Mouse (Mus musculus) left cerebral cortex, adult 9 months (tissue): ENCODE measurements at regions not wholly inside any gene's neighbourhood (a gene's known extent, or its start where the extent isn't known, plus 50 kb on each side); places are given as distances from the start of the nearest gene placed in this dataset.
A peak's percentile ranks its signal among the peaks of the same experiment; 100 is the strongest.

Source experiments
- DNase-seq, 2 experiments: peaks; one replicate each; pipeline ENCODE4 v3.0.0; 2022; ENCODE audit warnings: low spot score in 2 of 2

- DNase-seq: no peak
These were observed 53.1 kb upstream of the Glis3 start for GRCm38 (mm10) chr19:28732998-28733397.

DNA sequence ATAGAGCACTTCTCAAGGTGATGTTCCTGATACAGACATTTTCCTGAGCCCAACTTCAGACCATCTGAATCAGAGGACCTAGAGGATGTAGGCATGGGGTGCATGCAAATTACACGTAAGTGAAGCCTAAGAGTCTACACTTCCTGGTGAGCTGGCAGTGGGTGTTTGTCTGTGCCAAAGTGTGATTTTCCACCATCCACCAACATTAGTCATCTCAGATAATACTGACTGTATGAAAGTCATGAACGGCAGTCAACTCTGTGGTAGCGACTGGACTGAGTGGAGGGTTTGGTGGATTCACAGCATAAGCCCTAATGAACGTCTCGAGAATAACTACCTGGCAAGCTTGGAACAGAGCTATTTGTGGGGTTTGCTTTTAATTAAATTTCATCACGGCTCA is 53.9 kb upstream of the Glis3 start:
- DNase-seq: no peak

DNA sequence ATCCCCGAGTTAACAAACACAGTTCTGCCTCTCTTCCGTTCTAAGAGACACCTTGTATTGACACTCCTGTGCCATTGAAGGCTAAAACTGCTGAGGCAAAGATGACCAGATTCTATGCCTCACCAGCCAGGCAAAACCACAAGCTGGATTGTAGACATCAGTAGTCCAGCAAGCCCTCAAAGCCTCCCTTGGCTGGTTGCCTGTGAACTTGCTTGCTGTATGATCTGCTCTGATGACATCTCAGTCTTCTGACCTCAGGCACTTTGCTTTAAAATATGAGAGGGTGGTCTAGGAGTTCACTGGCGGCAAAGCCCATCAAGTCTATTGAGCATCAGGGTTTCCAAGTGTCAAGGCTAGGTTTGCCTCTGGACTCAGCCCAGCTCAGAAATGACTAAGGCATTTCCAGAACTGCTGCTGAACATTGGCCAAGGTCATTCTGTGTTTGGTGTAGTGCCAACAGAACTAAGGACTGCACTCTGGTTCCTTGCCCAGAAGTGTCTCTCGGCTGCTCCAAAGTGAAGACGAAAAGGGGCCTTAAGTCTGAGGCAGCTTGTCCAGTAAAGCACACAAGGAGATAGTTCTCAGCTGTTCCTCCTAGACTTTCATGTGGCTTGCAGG is 63.4 kb upstream of the Glis3 start:
- DNase-seq: peak in 1 of 2 experiments; percentile 16

DNA sequence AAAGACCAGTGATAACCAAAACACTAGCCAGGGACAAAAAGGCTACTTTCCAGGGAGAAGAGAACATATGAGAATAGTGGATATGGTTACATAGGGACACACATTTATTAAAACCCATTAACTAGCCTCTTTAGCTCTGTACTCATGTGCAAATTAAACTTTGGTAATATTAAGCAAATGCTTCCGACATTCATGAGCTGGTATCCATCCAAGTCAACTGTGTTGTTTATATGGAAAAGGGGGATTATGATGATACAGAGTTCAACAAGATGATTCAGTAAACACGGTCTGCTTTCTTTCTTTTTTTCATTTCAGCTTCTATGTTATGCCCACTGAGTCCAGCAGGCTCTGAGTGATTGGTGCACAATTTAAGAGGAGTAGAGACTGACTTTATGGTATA is 65.2 kb upstream of the Glis3 start:
- no peak for DNase-seq

DNA sequence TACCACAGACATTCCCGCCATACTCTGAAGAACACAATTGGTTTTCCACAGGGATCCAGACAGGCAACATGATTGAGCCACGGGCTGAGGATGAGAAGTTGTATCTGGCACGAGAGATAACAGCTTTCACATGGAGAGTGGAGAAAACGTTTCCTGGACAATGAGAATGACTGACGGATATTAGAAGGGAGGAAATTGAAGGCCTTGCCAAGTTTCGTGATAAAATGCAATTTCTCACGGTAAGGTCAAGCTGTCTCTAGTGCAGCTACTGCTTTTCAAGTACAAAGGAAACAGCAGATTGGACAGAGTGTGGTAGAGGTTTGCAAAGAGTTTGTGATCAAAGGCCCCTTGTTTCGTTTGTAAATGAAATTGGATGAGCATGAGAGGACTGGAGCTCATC is 65.7 kb upstream of the Glis3 start:
- DNase-seq: no peak

GRCm38 (mm10) chr19:28751091-28751490 is 71.2 kb upstream of the Glis3 start:
- no peak for DNase-seq

DNA sequence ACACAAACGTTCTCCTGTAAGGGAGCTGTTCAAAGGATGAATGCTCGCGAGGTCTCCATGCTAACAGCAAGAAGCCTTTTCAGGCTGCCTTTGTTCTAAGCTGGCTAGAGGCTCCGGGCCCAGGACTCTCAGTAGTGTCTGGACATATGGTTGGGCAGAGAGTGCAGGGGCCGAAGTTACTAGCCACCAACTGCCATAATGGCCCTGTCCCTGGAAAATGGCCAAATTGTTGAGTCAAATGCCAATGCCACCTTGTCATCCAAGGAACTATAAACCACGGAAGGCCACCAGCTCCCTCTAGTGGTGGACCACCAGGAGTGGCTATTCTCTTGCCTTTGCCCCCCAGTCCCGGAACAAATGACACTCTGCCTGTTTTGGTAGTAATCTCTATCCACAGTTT is 76.0 kb upstream of the Slc1a1 start:
- peak; percentile 47 to 67 for DNase-seq

GRCm38 (mm10) chr19:28764795-28765360 is 70.0 kb upstream of the Slc1a1 start:
- DNase-seq: no peak

- no peak for DNase-seq
These were observed 66.6 kb upstream of the Slc1a1 start for GRCm38 (mm10) chr19:28768218-28768617.

DNA sequence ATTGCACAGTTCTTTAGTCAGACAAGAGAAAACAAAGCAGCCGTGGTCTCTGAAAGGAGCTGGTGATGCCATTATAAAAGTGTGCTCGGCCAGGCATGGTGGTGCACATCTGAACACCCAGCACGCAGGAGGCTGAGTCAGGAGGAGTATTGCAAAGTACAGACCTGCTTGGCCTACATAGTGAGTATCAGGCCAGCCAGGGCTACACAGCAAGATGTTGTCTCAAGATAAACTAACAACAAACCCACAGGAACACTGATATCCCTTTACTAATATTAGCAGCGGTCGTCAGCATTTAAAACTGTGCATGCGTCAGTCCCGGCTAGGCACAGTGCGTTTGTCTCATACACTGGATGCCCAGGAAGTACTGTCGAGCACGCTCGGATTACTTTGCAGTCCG is 64.4 kb upstream of the Slc1a1 start:
- DNase-seq: no peak

DNA sequence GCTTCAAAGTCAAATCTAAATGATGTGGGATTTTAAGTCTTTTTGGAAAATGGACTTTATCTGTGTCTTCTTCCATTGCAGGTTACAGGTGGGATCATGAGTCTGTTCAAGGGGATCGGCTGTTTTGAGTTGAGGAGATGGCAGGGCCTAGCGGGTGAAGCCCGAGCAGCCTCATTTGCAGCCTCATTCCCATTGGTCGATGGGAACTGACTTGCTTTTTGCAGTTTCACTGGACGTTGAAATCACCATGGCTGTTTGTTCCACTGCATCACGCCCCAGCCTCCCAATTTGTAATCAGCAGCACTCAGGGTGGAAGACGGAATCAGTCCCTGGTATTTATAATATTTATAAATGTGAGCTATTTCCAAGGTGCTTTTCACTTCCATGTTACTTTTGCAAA is 63.0 kb upstream of the Slc1a1 start:
- DNase-seq: no peak

DNA sequence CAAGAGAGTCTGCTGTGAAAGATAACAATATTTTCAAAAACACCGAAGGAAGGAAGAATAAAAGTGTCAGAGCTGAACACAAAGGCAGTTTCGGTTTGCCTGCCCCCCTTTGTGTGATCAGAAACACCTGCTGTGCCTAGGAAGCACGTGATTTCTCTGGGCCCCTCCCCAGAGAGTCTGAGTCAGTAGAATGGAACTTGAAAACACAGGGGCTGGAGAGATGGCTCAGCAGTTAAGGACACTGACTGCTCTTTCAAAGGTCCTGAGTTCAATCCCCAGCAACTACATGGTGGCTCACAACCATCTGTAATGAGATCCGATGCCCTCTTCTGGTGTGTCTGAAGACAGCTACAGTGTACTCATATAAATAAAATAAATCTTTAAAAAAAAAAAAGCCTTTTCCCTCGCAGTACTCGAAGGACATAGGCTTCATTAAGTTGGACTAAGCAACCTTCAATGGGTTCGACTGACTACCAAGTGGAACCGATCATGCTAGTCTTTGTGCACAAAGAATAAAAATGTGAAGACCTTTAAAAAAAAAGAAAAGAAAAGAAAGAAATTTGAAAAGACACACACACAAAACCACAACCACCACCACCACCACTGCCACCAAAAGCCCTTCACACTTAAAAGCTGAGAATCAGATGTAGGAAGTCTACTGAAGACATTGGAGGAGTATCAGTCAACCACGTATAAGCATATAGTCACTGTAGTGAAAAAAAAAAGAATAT is 61.8 kb upstream of the Slc1a1 start:
- no peak for DNase-seq

GRCm38 (mm10) chr19:28776868-28777267 is 58.0 kb upstream of the Slc1a1 start:
- DNase-seq: peak in 1 of 2 experiments; percentile 22

GRCm38 (mm10) chr19:28777674-28778073 is 57.2 kb upstream of the Slc1a1 start:
- no peak for DNase-seq

- no peak for DNase-seq
These were observed 56.5 kb upstream of the Slc1a1 start for GRCm38 (mm10) chr19:28778386-28778785.

DNA sequence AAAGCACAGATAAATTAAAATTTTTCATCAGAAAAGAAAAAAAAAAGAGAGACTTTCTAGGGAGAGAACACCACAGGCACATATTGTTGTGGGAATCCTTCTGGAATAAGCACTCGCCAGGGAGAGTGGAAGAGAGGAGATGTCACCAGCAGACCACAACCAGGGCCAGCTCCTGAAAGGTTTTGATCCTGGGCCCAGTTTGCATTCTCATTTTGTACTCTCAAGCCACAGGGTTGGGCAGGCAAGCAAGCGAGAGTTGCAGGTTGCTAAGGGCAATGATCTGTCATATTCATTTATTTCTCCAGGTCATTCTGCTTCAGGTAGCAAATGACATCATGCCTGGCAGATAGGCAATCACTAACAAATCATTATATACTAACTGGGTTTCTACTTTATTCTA is 52.9 kb upstream of the Slc1a1 start:
- DNase-seq: no peak
